Mouse (Mus musculus) C2C12 (cell line): ENCODE measurements around the gene Dab2. TPM values are rescaled to one million over a fixed set of nuclear protein-coding genes. Genes with fewer than 3 reads are reported as not detected.

Experiments
- H3K27me3 ChIP-seq: one replicate; pipeline ENCODE4 v1.6.1; 2011; ENCODE audit not compliant: control insufficient read depth, insufficient read depth, insufficient read length
- H3K36me3 ChIP-seq: one replicate; pipeline ENCODE4 v1.6.1; 2011; ENCODE audit not compliant: control insufficient read depth, insufficient read depth
- H3K4me3 ChIP-seq: one replicate; pipeline ENCODE4 v1.5.1; 2011; ENCODE audit warnings: mild to moderate bottlenecking, control low read depth; ENCODE audit not compliant: poor library complexity, insufficient read depth, severe bottlenecking
- H3K79me2 ChIP-seq: one replicate; pipeline ENCODE4 v1.6.1; 2011; ENCODE audit not compliant: control insufficient read depth, insufficient read depth
- H3K79me3 ChIP-seq: one replicate; pipeline ENCODE4 v1.6.1; 2011; ENCODE audit warnings: low read depth, control low read depth
- H3ac ChIP-seq: one replicate; pipeline ENCODE3; 2011; ENCODE audit warnings: low read depth; ENCODE audit not compliant: control insufficient read depth, insufficient read length
- CEBPB ChIP-seq: IDR thresholded peaks from one replicate; pipeline ENCODE4 v1.6.1; 2011; ENCODE audit warnings: low read depth, mild to moderate bottlenecking, control low read depth, moderate library complexity
- CTCF ChIP-seq: IDR thresholded peaks from one replicate; pipeline ENCODE4 v1.5.1; 2011; ENCODE audit not compliant: control insufficient read depth, insufficient read depth, insufficient read length
- FOSL1 ChIP-seq: IDR thresholded peaks from one replicate; pipeline ENCODE4 v1.8.0; 2011; ENCODE audit warnings: mild to moderate bottlenecking, low read length; ENCODE audit not compliant: poor library complexity, insufficient read depth, severe bottlenecking
- MAX ChIP-seq: IDR thresholded peaks from one replicate; pipeline ENCODE4 v1.6.1; 2011; ENCODE audit warnings: mild to moderate bottlenecking, control low read depth
- MYOD1 ChIP-seq: IDR thresholded peaks from one replicate; pipeline ENCODE4 v1.6.1; 2011; ENCODE audit warnings: low read depth; ENCODE audit not compliant: control insufficient read depth, insufficient read length
- MYOG ChIP-seq: IDR thresholded peaks from one replicate; pipeline ENCODE4 v1.6.1; 2011; ENCODE audit not compliant: control insufficient read depth, insufficient read length; ENCODE audit errors: extremely low read depth
- USF1 ChIP-seq: IDR thresholded peaks from one replicate; pipeline ENCODE4 v1.6.1; 2011; ENCODE audit warnings: low read depth, mild to moderate bottlenecking, control low read depth, moderate library complexity
- long read RNA-seq, 2 experiments: library from polyadenylated mRNA; unstranded; transcript quantifications; one replicate each; pipeline ENCODE4 v2.0.0; 2019 to 2020
- polyA plus RNA-seq: library from polyadenylated mRNA; unstranded; fragments of >200 nt; fragmentation: generic; extraction: Trizol; gene quantifications from one replicate; pipeline ENCODE4 v1.2.1, GENCODE M21; 2012; ENCODE audit warnings: missing spikeins

Gene Dab2
- 31.3 TPM for polyA plus RNA-seq
- long read RNA-seq, experiment 1, full-length matches to known transcripts, result 27 of 37 reads
- long read RNA-seq, experiment 1, partial matches to known transcripts, result 4 of 37 reads
- long read RNA-seq, experiment 1, other reads (novel, unspliced or antisense), result 6 of 37 reads
- long read RNA-seq, experiment 2, full-length matches to known transcripts, result 185 of 238 reads
- long read RNA-seq, experiment 2, partial matches to known transcripts, result 31 of 238 reads
- long read RNA-seq, experiment 2, other reads (novel, unspliced or antisense), result 22 of 238 reads

- no peaks in the 10 kb centered on the region for H3K36me3 ChIP-seq
- no peaks in the 10 kb centered on the region for H3K27me3 ChIP-seq
- H3K79me3 ChIP-seq, result no peaks in the 10 kb centered on the region
- TF ChIP-seq FOSL1 (no peak), USF1 (no peak), CTCF (no peak), MYOG (no peak), MAX (no peak), MYOD1 (no peak), CEBPB (no peak)
- H3K79me2 ChIP-seq, result no peaks in the 10 kb centered on the region
- H3ac ChIP-seq, result no peak within 1 kb of the TSS
- no peak within 1 kb of the TSS for H3K4me3 ChIP-seq
Measured at GRCm38 (mm10) chr15:6299554-6299953, at the start of gene Dab2. Dab2 (plus strand) TSS chr15:6299788.

- H3K4me3 ChIP-seq, result no peak overlapping the region
- H3K27me3 ChIP-seq, result no peaks in the 10 kb centered on the region
- TF ChIP-seq CEBPB (no peak), CTCF (no peak), FOSL1 (no peak), MYOG (no peak), MYOD1 (no peak), MAX (no peak), USF1 (no peak)
- H3K79me3 ChIP-seq, result no peaks in the 10 kb centered on the region
- H3K36me3 ChIP-seq, result no peaks in the 10 kb centered on the region
- H3K79me2 ChIP-seq, result no peaks in the 10 kb centered on the region
- H3ac ChIP-seq, result no peak overlapping the region
Measured at GRCm38 (mm10) chr15:6253471-6253870, 46.1 kb upstream of the Dab2 start.

- Histone ChIP-seq H3K27me3 (no peaks in the 10 kb centered on the region), H3ac (no peak overlapping the region), H3K36me3 (no peaks in the 10 kb centered on the region), H3K4me3 (no peak overlapping the region), H3K79me3 (no peaks in the 10 kb centered on the region), H3K79me2 (no peaks in the 10 kb centered on the region)
- no peak for TF ChIP-seq MAX
- no peak for TF ChIP-seq CTCF
- TF ChIP-seq FOSL1, result no peak
- no peak for TF ChIP-seq MYOG
- no peak for TF ChIP-seq CEBPB
- no peak for TF ChIP-seq USF1
- no peak for TF ChIP-seq MYOD1
Measured at GRCm38 (mm10) chr15:6254383-6254782, 45.2 kb upstream of the Dab2 start.

DNA sequence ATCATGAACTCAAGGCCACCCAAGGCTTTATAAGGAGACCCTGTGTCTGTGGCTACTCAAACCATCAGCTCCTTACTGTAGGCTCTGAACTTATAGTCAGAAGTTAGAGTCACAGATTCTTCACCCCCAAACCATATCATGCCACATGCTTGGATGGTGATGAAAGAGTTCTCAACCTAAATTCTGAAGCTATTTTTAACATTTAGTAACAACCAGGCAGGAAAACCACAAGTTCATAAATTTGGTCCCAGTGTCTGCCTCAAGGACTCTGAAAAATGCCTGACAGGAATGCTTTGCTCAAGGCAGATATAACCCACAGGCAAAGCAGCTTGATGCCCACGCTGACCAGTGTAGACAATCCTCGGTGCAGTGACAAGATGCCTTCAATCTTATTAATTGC, 42.5 kb upstream of the Dab2 start:
- Histone ChIP-seq H3K27me3 (no peaks in the 10 kb centered on the region), H3K79me3 (no peaks in the 10 kb centered on the region), H3K36me3 (no peaks in the 10 kb centered on the region), H3K79me2 (no peaks in the 10 kb centered on the region), H3ac (no peak overlapping the region), H3K4me3 (no peak overlapping the region)
- no peak for TF ChIP-seq MYOG
- no peak for TF ChIP-seq MYOD1
- no peak for TF ChIP-seq FOSL1
- no peak for TF ChIP-seq MAX
- no peak for TF ChIP-seq USF1
- no peak for TF ChIP-seq CTCF
- no peak for TF ChIP-seq CEBPB

DNA sequence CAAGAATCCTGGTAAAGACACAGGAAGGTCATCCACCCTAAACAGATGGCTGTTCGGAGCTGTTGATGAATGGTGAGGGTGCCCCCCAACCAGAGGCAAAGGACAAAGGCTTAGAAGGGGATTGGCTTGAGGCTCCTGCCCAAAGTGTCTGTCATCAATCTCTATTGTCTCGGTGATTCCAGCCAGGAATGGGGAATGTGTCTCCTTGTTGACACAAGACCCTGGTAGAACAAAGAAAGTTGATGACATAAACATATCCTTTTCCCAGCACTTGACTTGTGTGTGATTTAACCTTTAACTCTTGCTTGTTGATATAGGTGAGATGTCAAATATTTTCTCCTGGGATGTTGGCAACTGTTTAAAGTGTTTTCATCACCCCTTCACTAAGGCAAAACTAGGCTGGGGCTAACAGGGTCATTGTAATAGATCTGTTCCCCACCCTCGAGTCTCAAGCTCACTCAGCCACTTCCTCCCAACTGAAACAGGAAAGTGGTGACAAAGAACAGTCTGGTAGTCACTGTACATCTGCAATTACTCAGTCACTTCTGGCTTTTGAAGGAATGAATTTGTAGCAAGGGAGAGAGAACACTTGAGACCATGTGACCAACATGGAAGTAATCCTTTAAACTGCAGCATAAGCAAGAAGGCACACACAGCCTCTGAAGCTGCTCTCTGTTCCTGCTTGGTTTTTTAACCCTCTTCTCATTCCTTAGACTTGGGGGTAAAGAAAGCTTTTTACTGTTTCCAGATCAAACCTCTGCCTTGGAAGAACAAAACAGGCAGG, 39.4 kb upstream of the Dab2 start:
- no peak overlapping the region for H3ac ChIP-seq

More for the DNA sequence above, 39.4 kb upstream of the Dab2 start:
- H3K79me3 ChIP-seq, result no peaks in the 10 kb centered on the region
- no peak overlapping the region for H3K4me3 ChIP-seq
- no peaks in the 10 kb centered on the region for H3K79me2 ChIP-seq
- no peaks in the 10 kb centered on the region for H3K27me3 ChIP-seq
- H3K36me3 ChIP-seq, result no peaks in the 10 kb centered on the region
- TF ChIP-seq MYOD1 (no peak), CEBPB (no peak), FOSL1 (no peak), USF1 (no peak), CTCF (no peak), MAX (no peak), MYOG (no peak)
